Mouse (Mus musculus): ENCODE results near the gene 7420426K07Rik. TPM values are rescaled to one million over a fixed set of nuclear protein-coding genes. Genes with fewer than 3 reads are reported as not detected.

7420426K07Rik gene
- polyA plus RNA-seq (2012; rRNA removed): not detected in 2 replicates

DNA sequence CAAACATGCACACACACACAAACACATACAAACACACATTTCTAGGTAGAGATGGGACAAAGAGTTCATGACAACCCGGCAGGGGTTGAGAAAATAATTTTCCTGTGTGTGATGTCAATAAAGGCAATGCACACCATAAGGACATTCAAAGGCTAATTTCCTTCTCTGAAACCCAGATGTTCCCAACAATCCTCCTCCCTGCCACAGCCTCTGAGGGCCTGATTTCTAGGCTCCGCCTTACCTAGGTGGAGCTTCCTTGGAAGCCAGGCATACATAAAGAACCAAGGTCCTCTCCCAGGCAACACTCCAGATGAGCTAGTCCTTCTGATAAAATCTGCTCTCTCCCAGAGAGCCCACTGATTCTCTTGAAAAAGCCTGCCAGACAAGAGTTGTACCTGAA is at the start of gene 7420426K07Rik:
TSS of gene 7420426K07Rik (plus strand) at position 301 of the 400 bp plus-strand sequence.
- no peak for DNase-seq (ENCODE audit: low read depth)

DNA sequence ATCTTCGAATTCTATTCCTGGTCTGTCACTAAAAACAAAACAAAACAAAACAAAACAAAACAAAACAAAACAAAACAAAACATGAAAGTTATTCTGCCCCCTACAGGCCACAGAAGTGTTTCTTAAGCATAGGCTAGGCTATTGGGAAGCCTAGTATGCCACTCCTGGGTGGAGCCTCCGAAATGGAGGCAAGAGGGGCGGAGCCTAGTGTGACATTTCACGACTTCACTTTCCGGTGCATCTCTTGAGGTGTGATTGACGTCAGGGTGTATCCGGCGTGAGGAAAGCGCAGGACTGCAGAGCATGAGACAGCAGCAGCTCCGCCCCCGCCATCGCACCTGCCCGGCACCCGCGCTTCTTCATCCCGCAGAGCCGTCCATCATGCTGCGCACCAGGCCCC is 46.7 kb upstream of the 7420426K07Rik start, which contains the start of gene Prr23a2:
TSS of gene Prr23a2 (plus strand) at position 285 of the 400 bp plus-strand sequence.
- no peak for DNase-seq (ENCODE audit: low read depth)

DNA sequence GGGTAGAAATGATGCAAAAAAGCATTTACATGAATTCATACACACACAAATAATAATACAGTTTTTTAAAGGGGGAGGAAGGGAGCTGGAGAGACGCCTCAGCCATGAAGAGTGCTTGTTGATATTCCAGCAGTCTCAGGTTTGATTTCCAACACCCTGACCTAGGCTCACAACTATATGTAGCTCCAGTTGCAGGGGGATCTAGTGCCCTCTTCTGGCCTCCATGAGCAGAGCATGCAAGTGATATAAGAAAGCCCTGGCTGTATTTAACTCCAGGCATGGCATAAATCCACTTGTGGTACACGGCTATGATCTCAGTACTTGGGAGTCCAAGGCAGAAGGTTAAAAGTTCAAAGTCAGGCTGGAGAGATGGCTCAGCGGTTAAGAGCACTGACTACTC is 39.5 kb upstream of the 7420426K07Rik start:
- DNase-seq (ENCODE audit: low read depth): no peak

- DNase-seq (ENCODE audit: low read depth): no peak
Observed at GRCm38 (mm10) chr9:98864571-98864970, 38.3 kb upstream of the 7420426K07Rik start, which contains the start of gene Prr23a3. Prr23a3 (plus strand) TSS chr9:98864767.

GRCm38 (mm10) chr9:98901486-98901885 is 1.4 kb upstream of the 7420426K07Rik start:
- DNase-seq (ENCODE audit: low read depth): no peak

GRCm38 (mm10) chr9:98920629-98921523 is 18.0 kb downstream of the 7420426K07Rik start:
- no peak for DNase-seq (ENCODE audit: low read depth)

- no peak for DNase-seq (ENCODE audit: low read depth)
Observed at GRCm38 (mm10) chr9:98923119-98923518, 20.2 kb downstream of the 7420426K07Rik start.

DNA sequence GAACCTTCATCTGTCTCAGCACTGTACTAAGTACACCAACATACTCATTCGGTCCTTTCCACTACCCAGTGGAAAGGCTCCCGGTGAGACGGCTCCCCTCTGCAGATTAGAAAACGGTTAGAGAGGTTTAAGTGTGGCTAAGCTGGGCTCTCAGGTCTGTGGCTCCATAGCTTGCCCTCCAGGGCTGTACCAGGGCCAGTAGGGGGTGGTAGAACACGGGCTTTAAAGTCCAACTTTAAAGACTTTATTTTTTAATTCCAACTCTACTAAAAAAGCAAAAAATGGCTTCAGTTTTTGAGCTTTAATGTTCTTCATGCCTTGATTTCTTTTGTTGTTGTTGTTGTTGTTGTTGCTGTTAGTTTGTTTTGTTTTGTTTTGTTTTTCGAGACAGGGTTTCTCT is 21.3 kb downstream of the 7420426K07Rik start:
- DNase-seq (ENCODE audit: low read depth): no peak

DNA sequence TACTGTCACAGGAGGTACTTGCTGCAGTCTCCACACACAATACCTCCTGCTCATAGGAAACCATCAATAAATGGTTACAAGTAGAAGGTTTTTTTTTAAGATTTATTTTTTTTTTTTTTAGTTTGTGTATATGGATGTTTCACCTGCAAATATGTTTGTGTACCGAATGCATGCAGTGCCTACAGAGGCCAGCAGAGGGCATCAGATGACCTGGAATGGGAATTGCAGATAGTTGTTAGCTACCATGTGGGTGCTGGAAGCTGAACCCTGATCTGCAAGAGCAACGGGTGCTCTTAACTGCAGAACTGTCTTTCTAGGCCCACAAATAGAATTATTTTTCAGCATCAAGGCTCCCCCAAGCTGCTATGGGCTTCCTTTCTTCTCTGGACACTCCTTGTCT is 26.6 kb downstream of the 7420426K07Rik start:
- DNase-seq (ENCODE audit: low read depth): no peak

DNA sequence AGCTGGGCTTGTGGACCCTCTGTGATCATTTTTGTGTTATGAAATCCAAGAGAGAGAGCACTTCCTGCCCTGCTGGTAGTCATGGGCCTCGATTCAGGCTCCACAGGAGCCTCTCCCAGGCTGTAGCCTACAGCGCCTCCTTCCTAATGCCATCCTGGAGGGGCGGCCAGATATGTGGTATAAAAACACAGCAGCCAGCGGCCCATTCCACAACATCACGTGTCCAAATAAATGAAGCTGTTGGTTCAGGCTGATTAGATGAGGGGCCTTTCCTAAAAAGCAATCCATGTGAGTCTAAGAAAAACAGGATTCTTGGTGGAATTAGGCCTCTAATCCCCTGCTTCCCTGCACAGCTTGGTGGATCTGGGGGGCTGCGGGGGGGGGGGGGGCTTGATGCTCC is 30.0 kb downstream of the 7420426K07Rik start:
- no peak for DNase-seq (ENCODE audit: low read depth)

DNA sequence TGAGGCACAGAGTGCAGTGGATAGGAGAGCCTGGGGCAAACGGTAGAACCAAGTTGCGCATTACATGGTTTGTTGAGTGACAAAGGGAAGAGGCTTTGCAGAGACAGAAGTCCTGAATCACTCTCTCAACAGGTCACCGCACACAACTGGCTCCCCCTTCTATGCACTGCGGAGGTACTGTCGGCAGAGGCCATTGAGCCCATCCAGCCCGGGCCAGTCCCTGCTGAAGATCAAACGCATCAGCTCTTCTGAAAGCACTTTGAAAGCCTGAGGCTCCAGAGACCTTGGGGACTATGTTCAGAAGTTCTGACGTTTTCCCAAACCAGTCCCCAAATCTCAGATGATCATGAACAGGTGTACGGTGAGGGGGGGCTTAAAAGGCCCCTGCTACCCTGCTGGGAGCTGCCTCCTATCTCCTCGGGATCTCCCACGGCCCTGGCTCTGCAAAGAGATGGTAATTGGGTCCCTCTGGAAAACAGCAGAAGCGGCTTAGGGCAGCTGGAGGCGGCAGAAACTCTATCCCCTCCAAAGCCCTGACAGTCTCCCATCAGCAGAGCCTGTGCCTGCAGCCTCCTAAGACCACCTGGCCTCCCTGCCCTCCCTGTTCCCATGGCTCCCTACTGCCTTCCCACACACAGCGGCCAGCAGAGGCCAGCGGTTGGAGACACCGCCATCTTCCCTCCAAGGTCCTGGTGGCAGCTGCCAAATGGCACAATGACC is 32.4 kb downstream of the 7420426K07Rik start:
- DNase-seq (ENCODE audit: low read depth): no peak

DNA sequence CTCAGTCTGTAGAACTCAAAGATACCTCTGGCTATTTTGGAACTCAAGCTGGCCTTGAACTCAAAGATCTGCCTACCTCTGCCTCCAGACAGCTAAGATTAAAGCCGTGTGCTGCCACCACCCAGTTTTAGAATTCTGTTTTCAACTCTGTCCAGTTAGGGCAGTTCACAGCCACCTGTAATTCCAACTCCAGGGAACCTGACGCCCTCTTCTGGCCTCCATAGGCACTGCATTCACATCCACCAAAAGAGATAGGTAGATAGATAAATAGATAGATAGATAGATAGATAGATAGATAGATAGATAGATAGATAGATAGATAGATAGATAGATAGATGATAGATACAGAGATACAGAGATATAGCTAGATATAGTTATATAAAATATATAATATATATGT is 36.4 kb downstream of the 7420426K07Rik start:
- no peak for DNase-seq (ENCODE audit: low read depth)

DNA sequence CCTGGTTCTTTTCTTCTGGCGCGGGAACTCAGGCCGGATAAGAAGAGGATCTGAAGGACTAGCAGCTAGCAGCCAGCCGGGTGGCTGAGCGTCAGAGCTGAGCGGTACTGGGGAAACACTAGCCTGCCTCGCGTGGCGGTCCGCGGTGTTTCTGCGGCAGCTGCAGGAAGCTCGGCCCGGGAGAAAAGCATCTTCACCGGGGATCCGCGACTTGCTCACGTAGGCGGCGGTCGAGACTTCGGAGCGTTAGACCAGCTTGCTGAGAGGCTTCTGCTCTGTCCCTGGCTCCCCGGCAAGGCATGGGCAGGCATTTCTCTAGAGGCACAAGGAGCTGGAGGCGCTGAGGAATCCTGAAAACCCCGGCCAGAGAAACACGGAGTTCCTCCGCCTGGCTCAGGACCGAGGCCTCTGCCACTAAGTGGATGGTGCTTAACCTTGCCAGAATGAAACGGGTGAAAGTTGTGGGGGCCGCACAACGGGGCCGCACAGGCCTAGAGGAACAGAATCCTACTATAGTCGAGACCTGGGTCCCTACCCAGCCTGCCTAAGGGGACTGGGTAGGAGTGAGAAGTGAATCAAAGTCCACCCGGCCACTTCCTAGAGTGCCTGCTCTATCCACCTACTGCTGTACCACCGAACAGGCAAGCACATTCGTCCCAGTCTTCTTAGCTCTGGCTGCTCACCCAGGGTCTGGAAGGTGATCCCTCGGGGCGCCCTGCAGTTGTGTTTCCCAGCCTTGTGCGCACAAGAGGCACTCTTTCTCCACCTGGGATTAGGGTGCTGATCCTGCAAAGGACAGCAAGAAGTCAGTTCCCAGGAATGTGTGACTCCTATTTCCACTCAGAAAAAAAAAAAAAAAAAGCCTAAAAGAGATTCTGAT is 49.5 kb downstream of the 7420426K07Rik start:
- DNase-seq (ENCODE audit: low read depth): no peak

- DNase-seq (ENCODE audit: low read depth): no peak
Observed at GRCm38 (mm10) chr9:98953291-98953690, 50.4 kb downstream of the 7420426K07Rik start.

DNA sequence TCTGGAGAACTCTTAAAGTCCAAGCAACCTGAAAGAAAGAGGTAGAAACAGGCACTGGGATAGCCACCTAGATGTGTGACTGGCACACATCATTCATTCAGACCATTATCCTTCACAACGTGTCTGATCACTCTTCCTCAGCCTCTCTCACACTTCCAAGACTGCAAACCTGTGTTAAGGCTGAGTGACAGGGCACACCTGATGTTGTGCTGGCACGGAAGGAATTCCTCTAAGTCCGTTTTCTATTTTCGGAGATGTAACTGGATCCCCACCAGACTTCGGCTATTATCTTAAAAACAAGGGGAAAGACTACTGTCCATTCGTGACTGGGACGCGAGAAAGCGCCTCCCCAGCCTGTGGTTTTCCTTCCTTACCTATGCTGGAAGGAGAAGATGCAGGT is 50.9 kb downstream of the 7420426K07Rik start:
- DNase-seq (ENCODE audit: low read depth): no peak

Other genes with a start within 250 kb of the 7420426K07Rik start
- gene Prr23a1, start 60.6 kb upstream of the 7420426K07Rik start, polyA plus RNA-seq (2012; rRNA removed): not detected in 2 replicates
- not detected in 2 replicates for gene Prr23a2, start 46.6 kb upstream of the 7420426K07Rik start, polyA plus RNA-seq (2012; rRNA removed)
- gene Prr23a3, start 38.4 kb upstream of the 7420426K07Rik start, polyA plus RNA-seq (2012; rRNA removed): not detected in 2 replicates
- gene Foxl2, start 52.2 kb downstream of the 7420426K07Rik start, polyA plus RNA-seq (2012; rRNA removed): 0.08 and 0.58 TPM in 2 replicates
- gene Faim, start 83.3 kb downstream of the 7420426K07Rik start, polyA plus RNA-seq (2012; rRNA removed): 5.7 and 11.8 TPM in 2 replicates
- not detected in 2 replicates for gene Gm1123, start 132.6 kb downstream of the 7420426K07Rik start, polyA plus RNA-seq (2012; rRNA removed)
- 7.7 and 8.6 TPM in 2 replicates for gene Pik3cb, start 237.5 kb downstream of the 7420426K07Rik start, polyA plus RNA-seq (2012; rRNA removed)